Mouse (Mus musculus): ENCODE measurements around the gene Spc24. TPM values are rescaled to one million over a fixed set of nuclear protein-coding genes. Genes with fewer than 3 reads are reported as not detected.
A peak's percentile ranks its signal among the peaks of the same experiment; 100 is the strongest.
"Not testable (repeated sequence)": the region's sequence is repeated elsewhere in the genome, so short reads cannot be mapped to it uniquely, and the experiment has no call there.

Spc24 gene
- polyA plus RNA-seq, 1 experiment from 2014 or later, result 68.2 TPM

DNA sequence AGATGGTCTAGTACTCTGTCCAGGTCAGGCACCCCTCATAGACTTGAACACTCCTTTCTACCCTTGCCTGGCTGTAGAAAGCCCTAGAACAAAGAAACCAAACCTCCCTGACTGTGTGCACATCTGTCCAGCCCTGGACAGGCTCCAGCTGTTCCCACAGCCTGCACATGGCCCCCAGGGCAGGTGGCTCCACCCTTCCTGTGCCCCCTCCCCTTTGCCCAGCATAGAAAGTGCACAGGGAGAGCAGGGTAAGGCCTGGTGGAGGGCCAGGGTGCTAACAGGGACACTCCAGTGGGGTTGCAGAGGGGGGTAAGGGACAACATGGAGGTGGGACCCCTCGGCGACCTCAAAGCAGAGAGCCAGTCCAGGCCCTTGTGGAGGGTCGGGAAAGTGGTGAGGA lies 36.2 kb upstream of the Spc24 start:
- 0 out of 2 replicates have a peak overlapping the region, but pooled peaks have one; percentile 18 for H3K9ac ChIP-seq
- H3K4me3 ChIP-seq, result no peak overlapping the region
- ATAC-seq (ENCODE audit: low FRiP score), result no peak
- H3K27ac ChIP-seq, result no peak overlapping the region
- WGBS, result 75% methylated on average over 3 of the region's 3 CpGs
- H3K4me2 ChIP-seq (replicated peaks), result peak overlapping the region; percentile 32
- H3K9me3 ChIP-seq (replicated peaks), result no peaks in the 10 kb centered on the region
- H3K4me1 ChIP-seq, result peaks cover 27% of the 10 kb centered on the region
- H3K27me3 ChIP-seq, result peaks cover 6% of the 10 kb centered on the region; the same call in 1 of the 2 replicates
- H3K36me3 ChIP-seq, result peaks cover 18% of the 10 kb centered on the region

DNA sequence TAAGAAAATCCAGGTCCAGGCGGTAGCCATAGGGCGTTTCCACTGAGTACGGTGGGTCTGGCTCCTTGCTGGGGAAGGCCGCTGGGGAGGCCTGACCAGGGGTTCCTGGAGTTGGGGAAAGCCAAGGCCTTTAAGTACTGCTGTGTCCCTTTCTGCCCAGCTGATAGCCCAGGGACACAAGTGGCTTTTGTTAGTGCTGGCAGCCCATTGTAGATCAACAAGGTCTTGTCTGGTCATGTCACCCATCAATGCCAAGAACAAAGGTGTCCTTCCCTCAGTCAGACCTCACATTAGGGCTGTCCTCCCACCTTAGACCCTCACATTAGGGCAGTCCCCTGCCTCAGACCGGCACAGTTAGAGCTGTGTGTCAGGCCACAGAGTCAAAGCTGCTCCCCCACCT lies 35.5 kb upstream of the Spc24 start:
- Histone ChIP-seq H3K9me3 (replicated peaks) (no peaks in the 10 kb centered on the region), H3K4me2 (replicated peaks) (peak overlapping the region; percentile 32; the same call in 1 of the 2 replicates), H3K27me3 (peaks cover 6% of the 10 kb centered on the region; the same call in 1 of the 2 replicates), H3K27ac (no peak overlapping the region), H3K4me3 (no peak overlapping the region), H3K9ac (no peak overlapping the region), H3K4me1 (peaks cover 27% of the 10 kb centered on the region), H3K36me3 (peaks cover 18% of the 10 kb centered on the region)
- 73% methylated on average over 5 of the region's 5 CpGs for WGBS
- ATAC-seq (ENCODE audit: low FRiP score), result no peak

DNA sequence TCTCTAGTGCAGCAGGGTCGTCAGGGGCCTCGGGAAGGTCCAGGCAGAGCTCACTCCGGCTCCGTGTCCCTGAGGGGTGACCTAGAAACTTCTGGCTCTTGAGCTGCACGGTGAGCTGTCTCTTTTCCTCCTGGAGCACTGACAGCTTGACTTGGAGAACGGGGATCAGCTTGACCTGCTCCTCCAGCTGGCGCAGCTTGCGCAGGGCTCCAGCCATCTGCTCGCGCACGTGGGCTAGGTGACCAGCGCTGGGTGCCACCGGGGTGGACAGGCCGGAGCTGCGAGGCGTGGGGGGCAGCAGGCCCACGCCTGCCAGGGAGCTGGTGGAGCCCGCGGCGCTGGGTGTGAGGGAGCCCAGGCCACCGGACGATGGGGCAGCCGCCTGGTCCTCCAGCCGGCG lies 34.8 kb upstream of the Spc24 start:
- Histone ChIP-seq H3K36me3 (peaks cover 18% of the 10 kb centered on the region), H3K9ac (no peak overlapping the region), H3K27ac (no peak overlapping the region), H3K4me1 (peaks cover 27% of the 10 kb centered on the region), H3K4me2 (replicated peaks) (no peak overlapping the region), H3K4me3 (no peak overlapping the region), H3K27me3 (peaks cover 6% of the 10 kb centered on the region; the same call in 1 of the 2 replicates), H3K9me3 (replicated peaks) (no peaks in the 10 kb centered on the region)
- WGBS, result 95% methylated on average over 25 of the region's 25 CpGs
- ATAC-seq (ENCODE audit: low FRiP score), result no peak

DNA sequence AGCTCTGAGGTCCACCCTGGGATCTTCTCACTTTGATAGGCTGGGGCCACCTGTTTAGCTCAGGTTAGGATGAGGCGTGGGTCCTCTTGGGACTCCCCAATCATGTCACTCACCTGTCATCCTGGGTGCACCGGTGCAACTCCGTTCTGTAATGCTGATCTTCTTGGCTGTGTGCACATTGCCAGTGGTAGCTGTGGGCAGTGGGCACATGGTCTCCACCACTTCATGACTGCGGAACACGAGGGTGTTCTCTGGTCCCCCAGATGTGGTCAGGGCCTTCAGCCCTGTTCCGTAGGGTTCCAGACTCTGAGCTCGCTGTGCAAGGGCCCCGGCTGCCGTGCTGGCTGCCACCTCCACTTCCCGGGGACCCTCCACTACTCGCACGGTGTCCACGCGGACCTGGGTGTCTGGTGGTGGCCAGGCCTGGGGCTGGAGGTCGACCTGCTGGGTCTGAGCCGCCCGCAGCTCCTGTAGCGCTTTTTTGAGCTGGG lies 34.3 kb upstream of the Spc24 start:
- peaks cover 18% of the 10 kb centered on the region for H3K36me3 ChIP-seq

DNA sequence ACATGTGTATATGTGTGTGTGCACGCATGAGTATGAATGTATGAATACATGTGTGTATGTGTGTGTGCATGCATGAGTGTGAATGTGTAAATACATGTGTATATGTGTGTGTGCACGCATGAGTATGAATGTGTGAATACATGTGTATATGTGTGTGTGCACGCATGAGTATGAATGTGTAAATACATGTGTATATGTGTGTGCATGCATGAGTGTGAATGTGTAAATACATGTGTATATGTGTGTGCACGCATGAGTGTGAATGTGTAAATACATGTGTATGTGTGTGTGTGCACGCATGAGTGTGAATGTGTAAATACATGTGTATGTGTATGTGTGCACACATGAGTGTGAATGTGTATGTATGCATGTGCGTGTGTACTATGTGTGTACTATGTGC lies 33.4 kb upstream of the Spc24 start:
- H3K4me1 ChIP-seq, result peaks cover 21% of the 10 kb centered on the region
- not testable (repeated sequence) for H3K4me2 ChIP-seq (replicated peaks); H3K27me3 ChIP-seq; H3K4me3 ChIP-seq; H3K9ac ChIP-seq; H3K9me3 ChIP-seq (replicated peaks); ATAC-seq (ENCODE audit: low FRiP score); H3K27ac ChIP-seq
- H3K36me3 ChIP-seq, result peaks cover 18% of the 10 kb centered on the region
- WGBS, result 96% methylated on average over 6 of the region's 6 CpGs

More for the DNA sequence above, 34.3 kb upstream of the Spc24 start:
- 94% methylated on average over 18 of the region's 18 CpGs for WGBS
- Histone ChIP-seq H3K27ac (no peak overlapping the region), H3K27me3 (peaks cover 6% of the 10 kb centered on the region; the same call in 1 of the 2 replicates), H3K9ac (no peak overlapping the region), H3K4me3 (no peak overlapping the region), H3K4me2 (replicated peaks) (no peak overlapping the region), H3K4me1 (peaks cover 27% of the 10 kb centered on the region), H3K9me3 (replicated peaks) (no peaks in the 10 kb centered on the region)
- no peak for ATAC-seq (ENCODE audit: low FRiP score)

DNA sequence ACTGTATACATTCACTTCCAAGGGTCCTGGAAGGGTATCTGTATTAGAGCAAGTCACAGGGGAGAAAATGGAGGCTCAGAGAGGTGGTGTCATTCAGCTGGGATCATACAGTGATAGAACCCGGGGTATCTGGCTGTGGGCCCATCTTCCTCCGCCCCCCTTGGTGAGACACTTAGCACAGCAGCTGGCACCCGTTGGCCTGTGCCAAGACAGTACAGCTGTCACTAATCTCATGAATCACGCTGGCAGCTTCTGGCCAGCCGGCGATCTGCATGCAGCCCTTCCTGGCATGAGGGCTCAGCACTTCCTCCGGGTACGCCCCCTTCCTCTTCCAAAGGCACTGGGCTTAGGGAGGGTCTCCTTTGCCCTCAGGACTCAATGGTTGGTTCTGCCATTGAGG lies 32.5 kb upstream of the Spc24 start:
- Histone ChIP-seq H3K9ac (no peak overlapping the region), H3K27ac (no peak overlapping the region), H3K9me3 (replicated peaks) (no peaks in the 10 kb centered on the region), H3K4me2 (replicated peaks) (no peak overlapping the region), H3K36me3 (peaks cover 18% of the 10 kb centered on the region), H3K4me3 (no peak overlapping the region), H3K4me1 (peaks cover 16% of the 10 kb centered on the region), H3K27me3 (no peaks in the 10 kb centered on the region)
- ATAC-seq (ENCODE audit: low FRiP score), result peak; percentile 60
- WGBS, result 71% methylated on average over 8 of the region's 8 CpGs

DNA sequence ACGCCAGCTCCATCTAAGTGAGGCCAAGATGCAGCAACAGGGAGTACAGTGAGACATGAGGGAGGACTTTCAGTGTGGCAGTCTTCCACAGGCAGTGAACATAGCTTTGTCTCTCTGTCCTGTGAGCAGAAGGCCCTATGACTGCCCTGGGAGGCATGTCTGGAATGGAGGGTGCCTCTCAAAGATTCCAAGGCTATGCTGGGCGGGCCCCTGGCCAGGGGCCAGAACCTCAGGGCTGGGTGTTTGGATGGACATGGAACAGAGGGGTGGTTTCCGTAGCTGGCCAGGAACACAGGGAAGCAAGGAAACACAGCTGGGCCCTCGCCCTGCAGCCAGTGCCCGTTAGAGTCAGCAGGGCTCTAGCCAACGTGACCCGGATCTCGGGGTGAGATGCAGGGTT lies 31.8 kb upstream of the Spc24 start:
- WGBS, result 88% methylated on average over 8 of the region's 8 CpGs
- peaks cover 17% of the 10 kb centered on the region for H3K4me1 ChIP-seq

DNA sequence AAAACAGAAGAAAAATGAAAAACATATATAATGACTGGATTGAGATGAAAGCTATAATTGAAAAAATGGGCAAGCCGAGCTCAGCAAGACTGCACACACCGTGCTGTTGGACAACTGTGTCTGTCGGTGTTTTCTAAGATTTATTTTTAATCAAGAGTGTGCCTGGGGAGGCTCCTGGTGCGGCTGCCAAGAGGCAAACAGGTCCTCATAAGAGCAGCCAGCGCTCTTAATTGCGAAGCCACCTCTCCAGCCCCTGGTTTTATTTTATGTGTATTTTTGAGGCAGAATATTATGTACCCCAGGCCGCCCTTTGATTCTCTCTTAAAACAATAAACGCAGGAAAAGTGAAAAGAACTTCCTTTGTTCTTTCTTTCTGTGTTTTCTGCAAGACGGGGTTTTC lies 28.1 kb upstream of the Spc24 start:
- Histone ChIP-seq H3K4me1 (0 out of 2 replicates have a peak, but pooled peaks cover 7% of the 10 kb centered on the region), H3K27me3 (no peaks in the 10 kb centered on the region), H3K27ac (no peak overlapping the region), H3K36me3 (0 out of 2 replicates have a peak, but pooled peaks cover 8% of the 10 kb centered on the region), H3K4me3 (no peak overlapping the region), H3K9me3 (replicated peaks) (no peaks in the 10 kb centered on the region), H3K9ac (no peak overlapping the region), H3K4me2 (replicated peaks) (no peak overlapping the region)
- WGBS, result 88% methylated on average over 9 of the region's 9 CpGs
- no peak for ATAC-seq (ENCODE audit: low FRiP score)

More for the DNA sequence above, 31.8 kb upstream of the Spc24 start:
- peaks cover 18% of the 10 kb centered on the region for H3K36me3 ChIP-seq
- no peak overlapping the region for H3K4me3 ChIP-seq
- H3K27me3 ChIP-seq, result no peaks in the 10 kb centered on the region
- no peak overlapping the region for H3K27ac ChIP-seq
- ATAC-seq (ENCODE audit: low FRiP score), result no peak
- no peaks in the 10 kb centered on the region for H3K9me3 ChIP-seq (replicated peaks)
- no peak overlapping the region for H3K9ac ChIP-seq
- no peak overlapping the region for H3K4me2 ChIP-seq (replicated peaks)

DNA sequence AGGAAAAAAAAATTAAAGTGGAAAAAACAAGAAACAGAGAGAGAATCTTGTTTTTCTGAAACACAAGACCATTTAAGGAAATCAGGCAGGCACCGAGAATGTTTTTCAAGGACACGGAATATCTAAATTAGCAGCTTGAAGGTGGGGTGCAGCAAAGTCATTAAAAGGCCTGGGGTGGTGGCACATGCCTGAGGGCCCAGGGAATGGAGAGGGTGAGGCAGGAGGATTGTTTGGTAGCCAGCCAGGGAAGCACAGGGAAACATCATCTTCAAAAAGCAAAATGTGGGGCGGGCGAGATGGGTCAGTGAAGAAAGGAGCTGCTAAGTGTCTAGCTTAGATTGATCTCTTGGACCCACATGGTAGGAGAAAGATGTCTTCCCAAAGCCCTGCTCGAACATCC lies 27.6 kb upstream of the Spc24 start:
- Histone ChIP-seq H3K4me2 (replicated peaks) (no peak overlapping the region), H3K36me3 (0 out of 2 replicates have a peak, but pooled peaks cover 9% of the 10 kb centered on the region), H3K9ac (no peak overlapping the region), H3K27ac (no peak overlapping the region), H3K4me3 (no peak overlapping the region), H3K27me3 (no peaks in the 10 kb centered on the region), H3K4me1 (0 out of 2 replicates have a peak, but pooled peaks cover 4% of the 10 kb centered on the region), H3K9me3 (replicated peaks) (no peaks in the 10 kb centered on the region)
- whole genome bisulfite sequencing, result 90% methylated on average over 5 of the region's 5 CpGs
- no peak for ATAC-seq (ENCODE audit: low FRiP score)

DNA sequence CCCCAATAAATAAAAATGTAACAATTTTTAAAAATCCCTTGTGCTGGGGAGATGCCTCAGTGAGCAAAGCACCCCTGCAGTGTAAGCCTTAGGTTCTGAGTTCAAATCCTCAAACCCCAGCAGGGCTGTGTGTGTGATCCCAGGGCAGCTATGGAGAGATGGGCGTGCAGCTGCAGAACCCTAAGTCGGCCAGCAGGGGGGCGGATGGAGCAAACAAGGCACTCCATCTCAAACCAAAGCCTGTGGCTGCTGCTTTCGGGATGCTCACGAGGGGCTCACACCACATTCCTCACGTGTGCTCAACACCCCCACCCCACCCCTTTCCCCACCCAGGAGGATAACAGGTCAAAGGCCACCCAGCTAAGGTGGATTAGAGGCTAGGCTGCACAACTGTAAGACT lies 26.8 kb upstream of the Spc24 start:
- H3K27ac ChIP-seq, result no peak overlapping the region
- peak; percentile 38; the same call in 1 of the 2 replicates for ATAC-seq (ENCODE audit: low FRiP score)
- no peak overlapping the region for H3K9ac ChIP-seq
- H3K4me3 ChIP-seq, result no peak overlapping the region
- 0 out of 2 replicates have a peak, but pooled peaks cover 9% of the 10 kb centered on the region for H3K36me3 ChIP-seq
- H3K4me1 ChIP-seq, result 0 out of 2 replicates have a peak, but pooled peaks cover 2% of the 10 kb centered on the region
- WGBS, result 9% methylated on average over 6 of the region's 6 CpGs
- H3K9me3 ChIP-seq (replicated peaks), result no peaks in the 10 kb centered on the region
- H3K27me3 ChIP-seq, result no peaks in the 10 kb centered on the region
- H3K4me2 ChIP-seq (replicated peaks), result no peak overlapping the region

DNA sequence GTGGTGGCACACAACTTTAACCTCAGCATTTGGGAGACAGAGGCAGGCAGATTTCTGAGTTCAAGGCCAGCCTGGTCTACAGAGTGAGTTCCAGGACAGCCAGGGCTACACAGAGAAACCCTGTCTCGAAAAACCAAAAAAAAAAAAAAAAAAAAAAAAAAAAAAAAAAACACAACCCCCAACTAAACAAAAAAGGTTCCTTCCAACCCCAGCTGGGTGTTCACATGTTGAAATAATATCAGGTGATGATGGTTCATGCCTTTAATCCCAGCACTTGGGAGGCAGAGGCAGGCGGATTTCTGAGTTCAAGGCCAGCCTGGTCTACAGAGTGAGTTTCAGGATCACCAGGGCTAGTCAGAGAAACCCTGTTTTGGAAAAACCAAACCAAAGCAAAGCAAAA lies 26.2 kb upstream of the Spc24 start:
- H3K9me3 ChIP-seq (replicated peaks); H3K4me3 ChIP-seq; H3K4me2 ChIP-seq (replicated peaks); H3K27me3 ChIP-seq; H3K27ac ChIP-seq; ATAC-seq (ENCODE audit: low FRiP score); H3K9ac ChIP-seq; H3K4me1 ChIP-seq; H3K36me3 ChIP-seq: not testable (repeated sequence)
- WGBS, result 78% methylated on average over 2 of the region's 2 CpGs

DNA sequence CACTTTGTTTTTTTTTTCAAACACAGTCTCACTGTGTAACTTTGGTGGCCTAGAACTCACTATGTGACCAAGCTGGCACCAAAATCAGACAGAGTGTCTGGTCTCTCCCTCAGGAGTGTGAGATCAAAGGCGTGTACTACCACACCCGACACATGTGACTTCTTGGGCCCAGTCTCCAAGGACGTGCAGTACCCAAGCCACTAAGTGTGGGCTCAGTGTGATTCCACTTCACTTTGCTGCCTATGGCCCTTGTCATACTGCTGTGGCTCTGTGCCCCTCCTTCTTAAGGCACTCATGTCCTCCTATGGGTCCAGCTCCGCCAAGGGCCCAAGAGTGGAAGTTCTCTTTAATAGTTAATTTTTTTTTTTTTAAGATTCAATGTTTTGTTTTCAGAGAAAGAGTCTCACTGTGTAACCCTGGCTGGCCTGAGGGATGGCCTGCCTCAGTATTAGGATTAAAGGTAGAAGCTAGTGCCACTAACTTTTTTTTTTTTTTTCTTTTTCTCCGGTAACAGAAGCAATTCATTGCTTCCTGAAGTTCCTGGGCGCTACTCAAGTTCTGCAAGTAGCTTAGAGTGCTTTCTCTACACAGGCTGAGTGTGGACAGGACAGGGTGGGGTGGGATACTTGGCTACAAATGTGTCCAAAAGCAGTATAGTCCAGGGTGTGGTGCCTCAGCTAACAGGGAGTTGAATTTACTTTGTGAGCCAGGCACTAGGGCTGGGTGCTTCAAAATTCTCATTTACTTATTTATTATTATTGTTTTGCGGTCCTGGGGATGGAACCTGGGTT lies 24.6 kb upstream of the Spc24 start:
- WGBS, result 92% methylated on average over 7 of the region's 7 CpGs
- ATAC-seq (ENCODE audit: low FRiP score), result no peak
- no peak overlapping the region for H3K4me3 ChIP-seq
- no peak overlapping the region for H3K27ac ChIP-seq
- no peak overlapping the region for H3K4me2 ChIP-seq (replicated peaks)
- H3K27me3 ChIP-seq, result no peaks in the 10 kb centered on the region
- no peaks in the 10 kb centered on the region for H3K9me3 ChIP-seq (replicated peaks)
- no peak overlapping the region for H3K9ac ChIP-seq
- 0 out of 2 replicates have a peak, but pooled peaks cover 2% of the 10 kb centered on the region for H3K4me1 ChIP-seq
- peaks cover 14% of the 10 kb centered on the region for H3K36me3 ChIP-seq
